Mouse (Mus musculus) olfactory bulb, adult 2 months (tissue): ENCODE data around the gene Fndc7.

ENCODE experiments used
- CTCF ChIP-seq: fragments of 200-500 bp; IDR thresholded peaks from 2 replicates; pipeline ENCODE4 v1.5.1; 2012; ENCODE audit warnings: low read depth, mild to moderate bottlenecking, low read length, moderate library complexity; ENCODE audit not compliant: insufficient read depth
- POLR2A ChIP-seq: fragments of 200-500 bp; IDR thresholded peaks from 2 replicates; pipeline ENCODE4 v1.6.1; 2012; ENCODE audit warnings: mild to moderate bottlenecking, low read depth, low read length, moderate library complexity; ENCODE audit not compliant: insufficient read depth

DNA sequence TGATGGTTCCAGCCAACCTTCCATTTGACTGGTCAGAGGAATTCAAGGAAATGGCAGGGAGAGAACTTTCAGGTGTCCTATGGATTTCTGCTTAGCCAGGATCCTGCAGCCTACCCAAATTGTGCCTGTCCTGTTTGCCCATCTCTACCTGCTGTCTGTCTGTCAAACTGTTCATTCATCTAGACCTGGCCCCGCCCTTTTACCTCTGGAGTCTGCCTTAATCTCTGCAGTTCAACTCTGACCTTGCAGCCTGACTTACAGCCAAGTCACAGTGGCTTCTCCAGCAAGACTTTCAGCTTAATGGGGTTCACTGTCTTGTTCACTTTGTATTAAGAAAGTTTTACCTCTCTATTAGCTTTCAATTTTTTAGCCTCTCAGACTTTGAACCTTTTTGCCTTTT lies 36.5 kb upstream of the Fndc7 start:
- TF ChIP-seq CTCF (no peak), POLR2A (no peak)
